Mouse (Mus musculus) large intestine, adult 2 months (tissue): Measurements from ENCODE around the gene Tstd1. TPM values are rescaled to one million over a fixed set of nuclear protein-coding genes. Genes with fewer than 3 reads are reported as not detected.

Experiments
- DNase-seq: peaks from one replicate; pipeline ENCODE4 v3.0.0-alpha.2; 2012; ENCODE audit warnings: low read depth, low spot score
- WGBS: fragments of 180-500 bp; shearing (Covaris S2); methylation state at CpG from one replicate; pipeline ENCODE4 v1.1.7; 2018; 5-methylcytosine and 5-hydroxymethylcytosine counted together
- polyA plus RNA-seq: library from polyadenylated mRNA; depleted of rRNA; stranded (reverse); fragments of >200 nt; gene quantifications from 2 replicates; pipeline ENCODE4 v1.2.3, GENCODE M21; 2012

Tstd1 gene
- polyA plus RNA-seq, 1 experiment: 77.2 TPM

DNA sequence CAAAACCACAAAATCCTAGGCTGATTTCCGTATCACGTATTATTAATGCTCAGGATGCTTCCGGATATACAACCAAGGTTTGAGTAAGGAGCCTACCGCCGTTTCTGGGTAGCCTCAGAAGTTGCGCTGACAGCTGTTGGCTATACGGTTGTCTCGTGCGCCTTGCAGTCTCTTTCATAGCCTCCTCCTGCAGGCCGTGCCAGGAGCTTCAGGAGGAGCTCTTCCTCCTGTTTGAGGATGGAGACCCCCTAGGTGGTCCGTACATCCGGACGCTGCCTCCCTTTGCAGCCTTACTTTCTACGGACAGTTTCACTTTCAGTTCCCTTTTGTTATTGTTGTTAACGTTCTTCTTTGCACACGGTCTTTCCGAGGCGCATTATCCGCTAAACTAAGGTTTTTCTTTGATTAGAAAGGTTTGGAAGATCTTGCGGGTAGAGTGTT lies 6.7 kb upstream of the Tstd1 start:
- WGBS: under 1% methylated on average over 20 of the region's 20 CpGs
- DNase-seq: no peak

GRCm38 (mm10) chr1:171412446-171412845 lies 6.2 kb upstream of the Tstd1 start:
- no peak for DNase-seq
- WGBS: 37% methylated on average over 3 of the region's 3 CpGs

DNA sequence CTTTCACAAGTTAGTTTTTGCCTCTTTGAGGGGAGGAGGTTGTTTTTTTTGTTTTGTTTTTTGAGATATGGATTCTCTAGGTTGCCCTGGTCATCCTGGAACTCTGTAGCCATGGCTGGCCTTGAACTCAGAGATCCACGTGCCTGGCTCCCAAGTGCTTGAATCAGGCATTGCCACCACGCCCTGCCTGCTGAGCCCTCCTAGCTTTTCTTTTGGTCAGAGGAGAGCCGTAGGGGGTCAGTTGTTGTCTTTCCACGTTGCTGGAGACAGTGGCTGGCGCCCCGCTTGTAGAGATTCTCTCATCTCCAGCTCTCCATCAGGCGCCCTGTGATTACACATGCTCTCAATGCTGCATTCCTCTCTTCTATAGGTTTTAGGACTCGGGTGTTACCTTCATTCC lies 5.1 kb upstream of the Tstd1 start:
- 79% methylated on average over 8 of the region's 8 CpGs for WGBS
- no peak for DNase-seq

DNA sequence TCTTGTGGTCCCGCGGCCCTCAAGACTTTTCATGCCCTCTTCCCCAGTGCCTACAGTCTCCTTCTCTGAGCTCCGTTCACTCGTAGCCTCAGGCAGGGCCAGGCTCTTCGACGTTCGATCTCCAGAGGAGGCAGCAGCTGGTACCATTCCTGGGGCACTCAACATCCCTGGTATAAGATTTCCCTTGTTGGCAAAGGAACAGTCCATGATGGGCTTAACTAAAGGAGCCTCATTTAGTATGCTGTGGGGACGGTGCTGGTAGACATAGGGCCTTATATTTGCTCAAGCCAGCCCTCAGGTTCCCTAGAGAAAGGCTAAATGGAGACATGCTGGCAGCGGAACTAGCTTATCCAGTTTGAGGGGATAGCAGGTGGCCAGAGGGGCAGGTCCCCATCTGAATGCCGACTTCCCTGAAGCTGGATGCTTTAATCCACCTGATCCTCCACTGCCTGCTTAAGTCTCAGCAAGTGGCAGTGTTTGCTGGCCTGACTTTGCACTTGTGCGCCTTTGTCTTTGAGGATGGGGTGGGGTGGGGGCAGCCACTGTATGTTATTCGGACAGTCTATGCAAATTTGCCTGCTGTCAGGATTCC lies 715 bp downstream of the Tstd1 start:
- WGBS: 33% methylated on average over 12 of the region's 12 CpGs
- no peak for DNase-seq

- no peak for DNase-seq
- WGBS: 74% methylated on average over 5 of the region's 5 CpGs
These were observed 1.2 kb downstream of the Tstd1 start for GRCm38 (mm10) chr1:171419905-171420304.

GRCm38 (mm10) chr1:171422504-171423095 lies 3.9 kb downstream of the Tstd1 start:
- WGBS: 57% methylated on average over 8 of the region's 8 CpGs

DNA sequence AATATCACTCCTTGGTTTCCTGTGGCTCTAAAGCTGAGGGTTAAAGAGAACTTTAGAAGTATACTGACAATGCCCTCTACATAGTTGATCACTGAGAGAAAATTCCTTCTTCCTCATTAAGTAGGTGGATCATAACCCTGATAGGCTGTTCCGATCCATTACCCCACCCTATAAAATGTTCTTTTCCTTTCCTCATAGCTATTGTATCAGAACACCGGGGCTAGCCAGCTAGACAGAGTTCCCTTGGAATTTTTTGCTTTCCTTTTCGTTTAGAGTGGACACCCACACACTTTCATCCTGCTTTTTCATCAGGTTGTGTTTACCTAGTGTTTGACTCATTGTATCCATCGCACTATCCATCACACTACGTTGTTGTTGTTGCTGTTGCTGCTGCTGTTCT lies 6.0 kb downstream of the Tstd1 start:
- no peak for DNase-seq
- 25% methylated on average over 5 of the region's 5 CpGs for WGBS

More at GRCm38 (mm10) chr1:171422504-171423095, 3.9 kb downstream of the Tstd1 start:
- DNase-seq: no peak

DNA sequence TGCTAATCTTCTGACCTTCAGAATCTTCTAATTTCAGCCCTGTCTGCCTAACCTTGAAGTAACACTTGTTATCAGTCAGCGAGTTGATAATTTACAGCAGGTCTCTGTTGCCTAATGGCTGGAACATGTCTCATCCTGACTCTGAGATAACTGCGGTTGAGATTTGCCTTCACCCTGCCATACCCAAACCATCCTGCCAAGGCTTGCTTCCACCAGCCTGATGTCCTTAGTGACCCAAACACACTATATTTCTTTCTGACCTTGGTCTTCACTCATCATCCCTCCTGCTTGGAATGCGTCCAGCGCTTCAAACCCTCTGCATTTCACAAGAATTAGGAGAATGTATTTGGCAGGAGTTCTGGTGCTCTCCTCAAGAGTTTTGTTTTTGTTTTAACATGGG lies 6.5 kb downstream of the Tstd1 start:
- 52% methylated on average over 4 of the region's 4 CpGs for WGBS
- DNase-seq: no peak

GRCm38 (mm10) chr1:171432158-171432557 lies 13.5 kb downstream of the Tstd1 start:
- no peak for DNase-seq
- WGBS: 81% methylated on average over 5 of the region's 5 CpGs

- WGBS: 15% methylated on average over 7 of the region's 7 CpGs
- no peak for DNase-seq
These were observed 16.7 kb downstream of the Tstd1 start for GRCm38 (mm10) chr1:171435288-171435814.

DNA sequence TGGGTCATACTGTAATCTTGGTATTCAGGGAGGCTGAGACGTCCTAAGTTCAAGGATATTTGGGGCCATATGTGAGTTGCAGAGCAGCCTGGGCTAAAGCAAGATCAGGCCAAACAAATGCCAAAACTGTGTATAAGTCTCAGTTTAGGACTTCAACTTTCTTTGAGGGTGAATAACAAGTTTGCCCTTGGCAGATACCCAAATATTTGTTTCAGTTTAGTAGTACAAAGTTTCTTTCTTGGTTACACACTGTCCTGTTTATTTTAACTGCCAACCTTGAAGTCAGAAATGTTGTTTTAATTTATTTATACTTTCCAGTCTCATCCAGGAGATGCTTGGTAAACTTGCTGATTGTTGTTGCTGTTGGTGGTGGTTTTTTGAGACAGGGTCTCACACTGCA lies 17.3 kb downstream of the Tstd1 start:
- 25% methylated on average over 1 of the region's 1 CpGs for WGBS
- no peak for DNase-seq

DNA sequence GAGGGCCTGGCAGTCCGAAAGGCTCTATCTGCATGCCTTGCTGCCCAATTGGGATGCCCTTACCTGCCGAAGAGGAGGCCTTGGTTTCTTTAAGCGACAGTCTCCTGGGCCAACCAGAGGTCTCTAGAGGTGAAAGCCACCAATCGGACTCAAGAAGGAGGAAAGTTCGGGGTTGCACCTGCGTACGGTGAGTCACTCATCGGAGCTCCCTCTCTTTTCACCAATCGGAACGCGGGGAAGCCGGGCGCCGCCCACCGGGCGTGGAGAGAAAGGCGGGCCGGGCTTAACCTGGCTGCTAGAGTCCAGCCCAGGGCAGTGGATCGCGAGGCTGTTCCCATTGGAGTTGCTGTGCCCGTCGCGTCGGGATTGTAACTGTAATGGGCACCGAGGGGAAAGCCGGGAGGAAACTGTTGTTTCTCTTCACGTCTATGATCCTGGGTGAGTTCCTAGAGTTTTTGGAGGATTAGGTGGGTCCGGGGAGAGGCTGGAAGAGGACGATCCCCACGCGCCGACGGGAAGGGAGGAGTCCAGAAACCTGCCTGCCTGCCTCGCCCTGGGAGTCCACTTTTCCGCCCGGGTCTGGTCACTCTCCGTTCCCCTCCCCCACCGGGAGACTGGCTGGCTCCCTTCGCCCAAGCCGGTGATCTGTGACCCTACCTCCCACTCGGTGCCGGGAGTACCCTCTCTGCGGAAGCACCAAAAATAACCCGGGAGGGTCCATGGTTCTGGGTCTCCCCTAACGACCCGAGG lies 18.8 kb downstream of the Tstd1 start, which contains the start of gene F11r:
F11r (plus strand) TSS at position 272 of the 750 bp plus-strand sequence.
- DNase-seq: peak; percentile 100
- WGBS: 2% methylated on average over 46 of the region's 46 CpGs

DNA sequence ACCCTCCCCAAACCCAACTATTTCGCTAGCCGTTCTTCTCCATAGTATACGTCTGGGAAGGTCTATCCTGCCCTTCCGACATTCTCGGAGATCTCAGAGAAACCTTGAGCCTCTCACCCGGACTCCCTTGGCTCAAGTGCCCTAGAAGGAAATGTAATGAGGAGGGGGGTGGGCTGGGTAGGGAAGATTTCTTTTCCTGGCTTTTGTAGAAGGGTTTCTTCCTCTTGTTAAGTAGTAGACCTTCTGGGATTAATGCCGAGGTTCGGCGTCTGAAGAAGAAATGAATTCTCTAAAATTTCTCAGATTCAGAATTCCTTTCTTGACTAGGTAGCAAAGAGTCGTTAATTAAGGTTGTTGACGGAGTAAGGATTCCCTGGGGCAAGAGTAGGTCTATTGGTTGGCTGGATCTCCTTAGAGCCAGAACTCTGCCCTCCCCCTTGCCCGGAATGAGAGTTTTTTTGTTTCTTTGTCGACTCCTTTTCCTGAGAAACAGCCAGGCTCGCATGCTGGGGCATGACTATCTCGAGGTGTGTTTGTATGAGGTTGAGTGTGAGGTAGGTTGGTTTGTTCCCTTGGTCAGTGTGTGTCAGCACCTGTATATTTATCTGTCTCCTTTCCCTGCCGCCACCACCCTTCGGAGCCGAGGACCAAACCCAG lies 19.5 kb downstream of the Tstd1 start:
- no peak for DNase-seq
- 5% methylated on average over 18 of the region's 18 CpGs for WGBS

DNA sequence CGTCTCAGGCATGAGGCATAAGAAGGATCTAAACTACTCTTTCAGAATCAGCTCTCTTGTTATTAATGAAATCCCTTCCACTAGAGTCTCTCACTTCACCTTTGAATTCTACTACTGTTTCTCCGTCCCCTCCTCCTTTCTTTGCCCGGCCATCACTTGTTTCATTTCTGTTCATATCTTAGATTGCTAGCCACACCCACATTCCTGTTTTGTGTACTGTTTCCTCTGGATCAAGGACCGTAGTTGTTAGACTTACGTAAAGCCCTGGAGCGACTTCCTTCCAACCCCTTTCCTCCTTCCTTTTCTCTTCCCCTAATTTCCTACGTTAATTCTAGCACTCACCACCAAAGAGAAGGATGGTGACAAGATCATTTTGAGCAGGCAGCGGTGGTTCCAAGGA lies 20.4 kb downstream of the Tstd1 start:
- WGBS: 8% methylated on average over 8 of the region's 8 CpGs
- peak; percentile 73 for DNase-seq

GRCm38 (mm10) chr1:171440025-171440725 lies 21.5 kb downstream of the Tstd1 start:
- no peak for DNase-seq
- 6% methylated on average over 9 of the region's 9 CpGs for WGBS

DNA sequence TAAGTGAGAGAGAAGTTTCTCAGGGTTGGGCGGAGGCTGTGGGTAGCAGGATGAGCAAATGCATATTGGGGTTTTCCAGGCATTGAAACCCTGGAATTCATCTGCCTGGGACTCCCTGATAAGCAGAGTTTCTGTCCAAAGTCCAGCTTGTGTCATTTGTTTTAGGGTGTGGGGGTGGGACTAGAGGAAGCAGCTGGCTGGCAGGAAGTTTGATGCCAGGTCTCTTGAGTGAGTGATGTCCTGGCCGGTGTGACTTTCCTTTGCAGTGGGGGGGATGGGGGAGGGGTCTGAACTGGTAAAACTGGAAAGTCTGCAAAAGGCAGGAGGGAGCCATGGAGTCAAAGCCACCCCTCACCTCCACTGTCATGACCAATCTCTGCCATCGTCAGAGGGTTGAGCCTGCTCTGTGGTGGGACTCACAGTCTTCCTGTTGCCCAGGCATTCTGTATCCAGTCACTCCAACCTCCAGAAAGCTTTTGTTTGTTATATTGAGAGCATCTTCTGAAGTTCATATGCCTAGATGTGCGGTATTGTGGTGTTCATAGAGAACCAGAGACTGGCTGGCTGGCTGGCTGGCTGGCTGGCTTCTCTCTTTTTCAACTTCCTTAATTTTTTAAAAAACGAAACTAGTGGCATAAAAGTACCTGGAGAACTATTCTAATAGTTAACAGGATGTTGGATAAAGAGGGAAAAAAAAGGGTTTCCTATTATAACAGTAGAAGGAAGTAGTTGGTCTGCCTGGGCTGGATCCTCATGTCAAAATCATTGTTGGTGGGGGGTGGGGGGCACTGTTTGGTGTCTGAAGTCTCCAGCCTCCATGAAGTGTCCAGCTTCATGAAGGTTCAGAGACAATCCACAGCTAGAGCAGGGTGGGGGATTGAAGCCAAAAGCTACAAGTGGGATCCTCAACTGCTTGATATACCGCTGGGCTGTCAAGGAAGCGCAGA lies 23.1 kb downstream of the Tstd1 start:
- DNase-seq: peak; percentile 78
- 19% methylated on average over 7 of the region's 7 CpGs for WGBS

- DNase-seq: no peak
- WGBS: 22% methylated on average over 8 of the region's 8 CpGs
These were observed 23.7 kb downstream of the Tstd1 start for GRCm38 (mm10) chr1:171442413-171442760.

GRCm38 (mm10) chr1:171445050-171445449 lies 26.4 kb downstream of the Tstd1 start:
- DNase-seq: no peak
- WGBS: 67% methylated on average over 5 of the region's 5 CpGs

DNA sequence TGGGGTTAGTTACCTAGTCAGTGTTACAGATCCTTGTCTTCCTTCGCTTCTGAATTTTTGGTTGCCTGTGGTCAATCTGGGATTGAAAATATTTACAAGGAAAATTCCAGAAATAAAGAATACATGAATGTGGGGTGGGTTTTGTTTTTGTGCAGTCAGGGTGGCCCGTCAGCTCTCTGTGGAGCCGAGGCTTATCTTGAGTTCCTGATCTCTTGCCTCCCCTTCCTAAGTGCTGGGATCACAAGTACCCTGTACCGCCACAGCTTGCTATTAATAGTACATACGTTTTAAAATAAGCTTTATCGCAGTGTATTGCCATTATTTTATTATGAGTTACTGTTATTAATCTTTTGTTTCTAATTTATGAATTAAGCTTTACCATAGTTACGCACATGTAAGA lies 28.2 kb downstream of the Tstd1 start:
- DNase-seq: no peak
- 66% methylated on average over 7 of the region's 7 CpGs for WGBS
